Mouse (Mus musculus) gastrocnemius, adult 8-10 months (tissue): Measurements from ENCODE around the gene Abtb1. TPM values are rescaled to one million over a fixed set of nuclear protein-coding genes. Genes with fewer than 3 reads are reported as not detected.
A peak's percentile ranks its signal among the peaks of the same experiment; 100 is the strongest.

Experiments used
- DNase-seq, 2 experiments: peaks; one replicate each; pipeline ENCODE4 v3.0.0; 2022; ENCODE audit warnings: low spot score in 2 of 2
- total RNA-seq, 4 experiments: library from RNA; stranded (reverse); gene quantifications; 2 replicates each; pipeline ENCODE4 v1.2.4; 2022

The Abtb1 gene
- total RNA-seq, 4 experiments from 2014 or later, result 21.1 to 25.9 (median 22.0) TPM

DNA sequence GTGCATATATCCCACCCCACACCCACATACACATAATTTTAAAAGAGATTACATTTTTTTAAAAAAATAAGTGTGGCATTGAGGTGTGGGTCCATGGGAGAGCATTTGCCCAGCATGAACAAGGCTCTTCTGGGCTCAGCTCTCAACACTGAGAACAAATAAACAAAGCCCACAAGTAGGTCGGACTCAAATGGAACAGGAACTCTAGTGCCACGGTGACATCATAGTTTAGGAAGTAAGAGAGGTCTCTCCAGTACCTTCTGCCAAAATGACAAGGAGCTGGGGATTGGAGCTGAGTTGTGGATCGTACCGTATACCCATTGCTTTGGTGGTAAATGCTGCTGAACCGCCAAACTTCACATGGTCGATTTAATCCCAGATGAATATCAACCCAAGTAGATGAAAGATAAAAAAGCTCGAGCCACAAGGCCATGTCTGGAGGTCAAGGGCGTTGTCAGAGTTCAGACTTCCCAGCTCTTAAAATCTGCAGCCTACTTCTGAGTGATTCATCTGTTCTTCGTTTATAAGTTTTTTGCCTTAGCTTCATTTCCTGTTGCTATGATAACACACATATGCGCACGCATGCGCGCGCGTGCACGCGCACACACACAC is 36.7 kb downstream of the Abtb1 start:
- no peak for DNase-seq

DNA sequence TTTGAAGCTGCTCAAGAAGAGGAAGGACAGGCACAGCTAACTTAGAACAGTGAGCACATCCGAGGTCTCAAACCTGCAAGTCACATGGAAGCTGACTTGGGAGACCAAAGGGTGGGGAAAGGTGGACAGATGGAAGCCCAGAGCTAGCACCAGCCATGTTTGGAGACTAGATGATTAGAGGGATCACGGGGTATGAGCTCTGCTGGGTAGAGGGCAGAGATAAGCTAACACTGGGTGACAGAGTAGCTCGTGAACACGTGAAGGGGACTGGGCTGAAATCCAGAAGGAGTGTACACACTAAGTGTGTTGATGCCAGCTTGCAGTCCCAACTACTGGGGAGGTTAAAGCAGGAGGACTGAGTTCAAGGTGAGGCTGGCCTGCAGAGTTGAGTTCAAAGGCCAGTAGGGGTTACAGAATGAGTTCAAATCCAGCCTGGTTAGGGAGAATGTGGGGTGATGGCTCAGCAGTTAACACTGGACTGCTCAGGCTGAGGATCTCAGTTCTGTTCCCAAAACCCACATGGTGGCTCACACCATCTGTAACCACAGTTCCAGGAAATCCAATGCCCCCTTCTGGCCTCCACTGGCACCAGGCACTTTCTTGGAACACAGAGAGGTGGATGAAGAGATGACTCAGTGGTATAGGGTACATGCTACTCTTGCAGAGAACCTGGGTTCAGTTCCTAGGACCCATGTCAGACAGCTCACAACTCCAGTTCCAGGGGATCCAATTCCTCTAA is 37.7 kb downstream of the Abtb1 start:
- no peak for DNase-seq

DNA sequence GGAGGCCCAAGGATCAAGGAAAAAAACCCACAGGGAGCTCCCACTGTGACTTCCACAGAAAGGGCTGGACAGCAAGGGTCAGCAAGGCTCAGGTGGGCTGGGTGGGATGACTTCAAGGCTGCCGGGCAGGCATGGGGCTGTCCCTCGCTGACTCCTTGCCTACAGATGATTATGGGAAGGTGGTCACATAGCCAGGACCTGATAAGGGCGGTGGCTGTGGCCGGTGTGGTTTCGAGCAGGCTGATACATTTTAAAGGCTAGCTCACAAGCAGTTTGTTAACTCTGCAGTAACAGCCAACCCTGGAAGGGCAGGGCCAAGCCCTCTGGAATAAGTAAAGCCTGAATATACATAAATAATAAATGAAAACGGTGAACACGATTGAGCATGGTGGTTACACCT is 38.7 kb downstream of the Abtb1 start:
- DNase-seq, result no peak

DNA sequence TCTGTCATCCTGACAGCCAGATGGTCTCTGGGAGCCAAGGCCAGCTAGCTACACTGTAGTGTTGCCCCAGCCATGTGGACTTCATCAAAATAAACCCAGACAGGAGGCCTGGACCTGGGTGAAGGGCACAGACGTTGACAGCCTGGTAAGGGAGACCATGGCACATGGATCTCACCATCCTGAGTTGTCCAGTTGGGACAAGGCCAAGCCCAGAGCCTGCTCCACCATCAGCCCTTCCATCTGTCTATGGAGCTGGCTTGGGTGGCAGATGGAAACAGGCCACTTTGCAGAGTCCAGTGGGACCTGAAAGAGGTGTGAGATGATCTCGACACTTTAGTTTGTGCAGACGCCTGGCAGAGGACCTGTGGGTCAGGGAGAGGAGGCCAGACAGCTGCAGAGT is 41.0 kb downstream of the Abtb1 start:
- DNase-seq, result no peak

DNA sequence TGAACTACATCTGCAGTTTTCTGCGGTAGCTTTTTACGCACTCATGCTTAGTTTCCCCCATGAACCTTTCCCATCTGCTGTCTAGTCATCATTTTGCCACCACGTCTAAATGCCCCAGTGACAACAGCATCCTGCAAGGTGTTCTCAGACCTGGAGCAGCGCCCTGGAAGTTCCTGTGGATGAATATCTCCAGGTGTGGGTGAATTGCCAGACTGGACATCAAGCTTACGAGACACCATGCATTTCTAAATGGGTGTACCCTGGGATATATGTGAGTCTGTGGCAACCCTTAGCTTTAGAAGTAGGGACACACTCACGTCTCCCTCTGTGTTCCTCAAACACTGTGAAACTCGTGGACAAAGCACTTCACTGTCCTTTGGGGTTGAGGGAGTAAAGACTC is 41.6 kb downstream of the Abtb1 start:
- no peak for DNase-seq

DNA sequence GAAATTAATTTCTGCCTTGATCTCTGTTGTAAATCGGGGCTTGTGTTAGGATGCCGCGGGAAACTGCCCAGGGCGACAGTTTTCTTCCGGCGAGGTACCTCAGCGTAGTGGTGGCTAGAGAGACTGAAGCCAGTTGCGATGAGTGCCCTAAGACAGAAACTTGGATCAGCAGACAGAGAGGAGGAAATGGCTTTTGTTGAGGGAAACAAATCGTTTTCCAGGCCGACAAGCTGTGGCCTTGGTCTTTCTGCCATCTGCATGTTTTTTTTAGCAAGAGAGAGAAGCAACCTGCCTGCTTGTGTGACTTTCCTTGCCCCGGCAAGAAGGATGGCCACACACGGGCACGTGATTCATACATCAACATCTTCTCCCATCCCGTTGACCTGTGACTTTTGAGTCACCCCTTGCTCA is 47.2 kb downstream of the Abtb1 start:
- DNase-seq, result no peak

DNA sequence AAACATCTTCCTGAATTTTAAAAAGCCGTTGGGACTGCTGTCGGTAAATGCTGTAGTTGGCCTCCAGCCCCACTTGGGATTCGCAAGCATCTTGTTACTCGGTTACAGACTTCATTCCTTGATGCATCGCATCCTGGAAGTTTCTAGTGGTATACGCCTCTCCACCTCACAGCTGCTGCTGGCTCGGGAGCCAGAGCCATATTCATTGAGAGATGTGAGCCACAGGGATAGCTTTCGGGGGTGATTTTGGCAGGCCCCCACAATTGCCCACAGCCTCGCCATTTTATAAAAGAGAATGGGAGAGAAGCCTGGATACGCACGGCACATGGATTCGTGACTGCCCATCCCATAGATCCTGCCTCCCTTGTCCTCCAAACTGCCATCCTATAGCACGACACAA is 47.9 kb downstream of the Abtb1 start:
- DNase-seq, result no peak

DNA sequence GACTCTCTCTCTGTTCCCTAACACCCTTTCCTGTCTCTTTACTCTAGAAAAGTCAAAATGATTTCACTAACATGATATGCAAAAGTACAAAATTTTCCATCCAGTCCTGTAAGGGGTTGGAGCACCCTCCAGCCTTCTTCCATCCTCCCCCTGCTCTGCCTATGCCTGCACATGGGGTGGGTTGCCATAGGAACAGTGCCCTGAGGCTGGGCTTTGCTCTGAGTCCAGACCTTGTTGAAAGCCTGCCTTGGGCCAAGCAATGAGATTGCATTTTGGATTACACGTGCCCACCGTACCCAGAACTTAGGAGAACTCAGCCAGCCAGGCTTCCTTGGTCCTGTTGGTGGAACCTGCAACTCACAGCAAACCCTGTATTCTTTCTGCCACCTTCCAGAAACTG is 48.5 kb downstream of the Abtb1 start:
- no peak for DNase-seq

DNA sequence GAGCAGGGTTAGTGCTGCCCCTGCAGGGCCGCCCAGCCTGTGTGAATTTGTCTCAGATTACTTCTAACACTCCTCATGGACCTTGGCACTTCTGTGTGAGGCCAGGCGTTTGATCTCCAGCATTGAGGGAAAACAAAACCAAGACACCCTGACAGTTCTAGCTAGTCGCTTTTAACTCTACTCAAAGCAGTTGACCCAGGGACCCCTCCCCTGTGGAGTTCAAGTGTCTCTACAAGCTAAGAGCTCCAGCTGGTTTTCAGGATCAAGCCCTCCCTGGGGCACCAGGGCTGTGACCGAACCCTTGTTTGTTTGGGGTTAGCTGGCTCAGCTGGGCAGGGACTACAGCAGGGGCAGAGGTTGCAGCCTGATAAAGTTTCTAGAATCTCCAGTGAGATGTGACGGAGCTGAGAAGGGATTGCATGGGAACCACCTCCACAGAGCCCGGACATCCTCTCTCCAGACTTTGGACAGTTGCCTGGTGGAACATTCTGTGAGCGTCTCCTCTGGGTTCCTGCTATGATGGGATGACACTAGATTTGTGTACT is 49.6 kb downstream of the Abtb1 start:
- DNase-seq, result peak in 1 of 2 experiments; percentile 43

DNA sequence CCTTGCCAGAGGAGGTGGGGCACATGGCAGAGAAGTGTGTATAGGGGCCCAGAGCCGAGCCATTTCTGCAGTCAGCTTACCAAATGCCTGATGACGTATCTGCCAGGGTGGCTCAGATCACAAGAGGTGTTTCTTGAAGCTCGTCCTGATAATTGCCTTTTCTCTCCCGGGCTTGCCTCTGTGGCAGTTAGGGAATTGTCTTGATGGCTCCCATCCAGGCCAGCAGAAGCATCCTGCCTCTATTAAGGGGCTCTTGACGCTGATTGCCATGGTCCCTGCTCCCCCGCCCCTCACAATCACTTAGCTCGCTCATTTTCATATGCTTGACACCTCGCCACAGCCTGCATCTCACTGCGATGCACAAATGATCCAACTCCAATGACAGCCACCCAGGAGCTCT is 50.5 kb downstream of the Abtb1 start:
- DNase-seq, result no peak

DNA sequence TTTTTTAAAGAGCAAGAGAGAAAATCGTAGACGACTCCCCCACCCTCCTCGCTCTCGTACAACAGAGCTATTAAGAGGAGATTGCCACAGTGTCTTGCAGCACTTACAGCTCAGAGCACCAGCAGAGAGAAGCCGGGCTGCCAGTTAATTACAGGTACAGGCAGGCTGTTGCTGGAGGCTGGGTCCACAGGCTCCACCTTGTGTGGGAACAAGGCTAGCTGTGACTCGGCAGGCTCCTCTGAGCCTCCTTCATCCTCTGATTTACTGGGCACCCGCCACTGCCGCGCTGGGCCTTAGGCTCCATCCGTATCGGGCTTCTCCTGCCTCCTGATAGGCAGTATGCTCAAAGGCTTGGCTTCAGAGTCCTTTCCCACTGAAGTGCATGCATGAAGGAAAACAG is 53.6 kb downstream of the Abtb1 start:
- DNase-seq, result no peak

DNA sequence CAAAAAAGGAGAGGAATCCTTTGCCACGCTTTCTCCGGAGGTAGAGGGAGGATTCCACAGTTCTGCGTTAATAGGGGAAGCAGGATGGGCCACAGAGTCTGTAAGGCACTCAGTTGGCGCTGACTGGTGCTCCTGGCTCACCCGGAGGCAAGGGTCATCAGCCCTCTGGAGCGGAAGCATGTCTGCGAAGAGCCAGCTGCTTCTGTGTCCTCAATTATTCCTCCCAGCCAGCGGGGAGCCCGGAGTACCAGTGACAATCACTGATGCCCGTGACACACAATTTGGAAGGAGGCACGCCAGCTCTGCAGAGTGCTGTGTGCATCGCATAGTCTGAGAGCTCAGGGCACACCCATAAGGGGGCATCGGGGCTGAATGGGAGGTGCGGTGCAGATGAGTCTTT is 54.3 kb downstream of the Abtb1 start:
- no peak for DNase-seq

DNA sequence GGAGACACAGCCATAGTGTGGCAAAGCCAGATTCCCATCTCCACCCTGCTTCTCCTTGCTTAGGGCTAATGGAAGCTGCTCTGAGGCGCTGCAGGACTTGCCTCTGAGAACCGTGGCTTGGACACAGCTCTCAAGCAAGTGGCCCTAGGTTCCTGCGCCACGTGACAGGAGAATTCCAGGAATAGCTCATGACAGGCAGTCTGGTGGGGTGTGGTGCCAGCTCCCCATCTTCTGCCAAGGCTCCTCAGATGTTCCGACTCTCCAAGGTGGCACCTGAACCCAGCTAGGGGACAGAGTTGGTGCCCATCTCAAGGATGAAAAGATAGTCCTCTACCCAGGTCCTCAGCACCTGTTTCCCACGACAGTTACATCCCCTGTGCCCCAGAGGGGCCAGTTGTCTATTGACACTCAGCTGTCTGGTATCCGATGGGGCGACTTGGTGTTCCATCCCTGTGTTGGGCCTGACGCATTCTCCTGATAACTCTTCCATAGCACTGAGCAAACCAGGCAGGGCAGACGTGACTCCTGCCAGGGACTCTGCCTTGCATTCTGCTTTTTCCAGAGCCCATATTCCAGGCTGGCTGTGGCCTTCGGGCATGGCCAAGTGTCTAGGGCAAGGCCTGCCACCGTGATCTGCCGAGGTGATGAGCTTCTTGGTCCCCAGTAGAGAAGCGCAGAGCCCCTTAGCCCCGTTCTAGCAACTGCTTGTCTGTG is 54.9 kb downstream of the Abtb1 start:
- peak; percentile 74 to 85 for DNase-seq

Other genes with a start within 250 kb of the Abtb1 start
- 10 to 100 TPM; 77.2 to 99.2 (median 91.8) TPM for gene Kbtbd12, start 204.0 kb downstream of the Abtb1 start, total RNA-seq
- 10 to 100 TPM; 25.6 to 43.3 (median 29.4) TPM for gene Mgll, start 117.6 kb downstream of the Abtb1 start, total RNA-seq
- gene Podxl2, start 33.1 kb upstream of the Abtb1 start, total RNA-seq, result 10 to 100 TPM; 66.1 to 68.8 (median 66.9) TPM
- gene Mcm2, start 56.8 kb upstream of the Abtb1 start, total RNA-seq, result 1 to 10 TPM; 5.9 to 9.6 (median 7.8) TPM
- 10 to 100 TPM; 22.8 to 25.8 (median 24.8) TPM for gene Tpra1, start 60.3 kb upstream of the Abtb1 start, total RNA-seq